Mouse (Mus musculus): ENCODE results near the gene Slc22a1. TPM values are rescaled to one million over a fixed set of nuclear protein-coding genes. Genes with fewer than 3 reads are reported as not detected.

Gene Slc22a1
- polyA plus RNA-seq, 1 experiment: not detected

- peaks cover 49% of the 10 kb centered on the region for H3K27me3 ChIP-seq (ENCODE audit: control insufficient read depth, insufficient read depth, insufficient read length)
- H3ac ChIP-seq (ENCODE audit: control insufficient read depth, insufficient read length, low read depth): no peak overlapping the region
- no peaks in the 10 kb centered on the region for H3K79me2 ChIP-seq (ENCODE audit: control insufficient read depth, insufficient read depth)
- H3K4me3 ChIP-seq (ENCODE audit: insufficient read depth, poor library complexity, severe bottlenecking): no peak overlapping the region
- peak; percentile 9 for TF ChIP-seq CTCF (IDR thresholded peaks at IDR 0.05; ENCODE audit: control insufficient read depth, insufficient read depth, insufficient read length)
- no peak for TF ChIP-seq MYOG (IDR thresholded peaks at IDR 0.05; ENCODE audit: control insufficient read depth, extremely low read depth, insufficient read length)
- H3K36me3 ChIP-seq (ENCODE audit: control insufficient read depth, insufficient read depth): no peaks in the 10 kb centered on the region
- H3K79me3 ChIP-seq (ENCODE audit: low read depth): no peaks in the 10 kb centered on the region
Observed at GRCm38 (mm10) chr17:12660572-12661260, 14.9 kb downstream of the Slc22a1 start.

DNA sequence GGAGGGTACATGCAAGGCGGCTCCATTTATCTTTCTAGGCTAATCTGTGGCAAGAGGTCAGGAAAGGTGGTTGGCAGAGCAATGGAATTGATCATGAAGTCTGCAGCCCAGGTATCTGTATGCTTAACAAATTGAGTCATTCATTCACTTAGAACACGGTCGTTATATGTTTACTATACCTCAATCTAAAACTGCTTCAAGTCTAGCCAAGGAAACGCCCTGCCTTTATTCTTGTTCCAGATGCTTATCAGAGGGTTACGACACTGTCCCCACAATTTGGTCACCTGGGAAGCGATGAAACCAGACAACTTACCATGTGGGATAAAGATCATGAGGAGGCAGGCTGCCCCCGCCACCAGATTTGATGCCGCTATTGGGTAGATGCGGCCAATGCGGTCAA, 16.4 kb downstream of the Slc22a1 start:
- H3K36me3 ChIP-seq (ENCODE audit: control insufficient read depth, insufficient read depth): no peaks in the 10 kb centered on the region
- no peak overlapping the region for H3K4me3 ChIP-seq (ENCODE audit: insufficient read depth, poor library complexity, severe bottlenecking)
- no peaks in the 10 kb centered on the region for H3K79me3 ChIP-seq (ENCODE audit: low read depth)
- peaks cover 58% of the 10 kb centered on the region for H3K27me3 ChIP-seq (ENCODE audit: control insufficient read depth, insufficient read depth, insufficient read length)
- no peaks in the 10 kb centered on the region for H3K79me2 ChIP-seq (ENCODE audit: control insufficient read depth, insufficient read depth)
- TF ChIP-seq MAX (IDR thresholded peaks at IDR 0.05): no peak
- TF ChIP-seq FOSL1 (IDR thresholded peaks at IDR 0.05; ENCODE audit: insufficient read depth, low read length, poor library complexity, severe bottlenecking): no peak
- TF ChIP-seq CTCF (IDR thresholded peaks at IDR 0.05; ENCODE audit: control insufficient read depth, insufficient read depth, insufficient read length): no peak
- no peak for TF ChIP-seq MYOD1 (IDR thresholded peaks at IDR 0.05; ENCODE audit: control insufficient read depth, insufficient read length, low read depth)
- TF ChIP-seq USF1 (IDR thresholded peaks at IDR 0.05; ENCODE audit: low read depth): no peak
- no peak for TF ChIP-seq MYOG (IDR thresholded peaks at IDR 0.05; ENCODE audit: control insufficient read depth, extremely low read depth, insufficient read length)
- TF ChIP-seq CEBPB (IDR thresholded peaks at IDR 0.05; ENCODE audit: low read depth): no peak
- no peak overlapping the region for H3ac ChIP-seq (ENCODE audit: control insufficient read depth, insufficient read length, low read depth)

GRCm38 (mm10) chr17:12658784-12659183, 16.8 kb downstream of the Slc22a1 start:
- Histone ChIP-seq H3K4me3 (ENCODE audit: insufficient read depth, poor library complexity, severe bottlenecking) (no peak overlapping the region), H3K79me2 (ENCODE audit: control insufficient read depth, insufficient read depth) (no peaks in the 10 kb centered on the region), H3ac (ENCODE audit: control insufficient read depth, insufficient read length, low read depth) (no peak overlapping the region), H3K27me3 (ENCODE audit: control insufficient read depth, insufficient read depth, insufficient read length) (peaks cover 54% of the 10 kb centered on the region), H3K79me3 (ENCODE audit: low read depth) (no peaks in the 10 kb centered on the region), H3K36me3 (ENCODE audit: control insufficient read depth, insufficient read depth) (no peaks in the 10 kb centered on the region)
- TF ChIP-seq CTCF (IDR thresholded peaks at IDR 0.05; ENCODE audit: control insufficient read depth, insufficient read depth, insufficient read length) (no peak), MYOD1 (IDR thresholded peaks at IDR 0.05; ENCODE audit: control insufficient read depth, insufficient read length, low read depth) (no peak), MAX (IDR thresholded peaks at IDR 0.05) (no peak), FOSL1 (IDR thresholded peaks at IDR 0.05; ENCODE audit: insufficient read depth, low read length, poor library complexity, severe bottlenecking) (no peak), USF1 (IDR thresholded peaks at IDR 0.05; ENCODE audit: low read depth) (no peak), MYOG (IDR thresholded peaks at IDR 0.05; ENCODE audit: control insufficient read depth, extremely low read depth, insufficient read length) (no peak), CEBPB (IDR thresholded peaks at IDR 0.05; ENCODE audit: low read depth) (no peak)

DNA sequence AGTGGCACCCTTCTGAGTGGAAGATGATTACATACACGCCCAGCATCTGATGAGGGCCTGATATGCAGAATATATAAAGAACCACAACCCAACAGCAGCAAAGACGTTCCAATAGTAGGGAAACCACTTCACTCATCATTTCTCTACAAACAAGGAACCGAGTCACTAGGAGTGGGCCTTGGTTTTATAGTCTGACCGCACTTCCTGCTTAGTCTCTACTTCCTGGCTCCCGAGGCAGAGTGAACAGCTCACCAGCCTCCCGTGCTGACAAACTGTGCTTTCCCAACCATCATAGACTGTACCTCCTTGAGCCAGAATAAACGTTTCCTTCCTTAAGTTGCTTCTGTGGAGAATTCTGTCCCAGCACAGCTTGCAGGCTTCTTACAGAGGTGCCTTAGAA, 19.8 kb downstream of the Slc22a1 start:
- Histone ChIP-seq H3K4me3 (ENCODE audit: insufficient read depth, poor library complexity, severe bottlenecking) (no peak overlapping the region), H3K27me3 (ENCODE audit: control insufficient read depth, insufficient read depth, insufficient read length) (peaks cover 46% of the 10 kb centered on the region), H3ac (ENCODE audit: control insufficient read depth, insufficient read length, low read depth) (no peak overlapping the region), H3K36me3 (ENCODE audit: control insufficient read depth, insufficient read depth) (no peaks in the 10 kb centered on the region), H3K79me3 (ENCODE audit: low read depth) (no peaks in the 10 kb centered on the region), H3K79me2 (ENCODE audit: control insufficient read depth, insufficient read depth) (no peaks in the 10 kb centered on the region)
- TF ChIP-seq CTCF (IDR thresholded peaks at IDR 0.05; ENCODE audit: control insufficient read depth, insufficient read depth, insufficient read length): no peak
- no peak for TF ChIP-seq MYOG (IDR thresholded peaks at IDR 0.05; ENCODE audit: control insufficient read depth, extremely low read depth, insufficient read length)
- TF ChIP-seq CEBPB (IDR thresholded peaks at IDR 0.05; ENCODE audit: low read depth): no peak
- no peak for TF ChIP-seq MYOD1 (IDR thresholded peaks at IDR 0.05; ENCODE audit: control insufficient read depth, insufficient read length, low read depth)
- TF ChIP-seq FOSL1 (IDR thresholded peaks at IDR 0.05; ENCODE audit: insufficient read depth, low read length, poor library complexity, severe bottlenecking): no peak

DNA sequence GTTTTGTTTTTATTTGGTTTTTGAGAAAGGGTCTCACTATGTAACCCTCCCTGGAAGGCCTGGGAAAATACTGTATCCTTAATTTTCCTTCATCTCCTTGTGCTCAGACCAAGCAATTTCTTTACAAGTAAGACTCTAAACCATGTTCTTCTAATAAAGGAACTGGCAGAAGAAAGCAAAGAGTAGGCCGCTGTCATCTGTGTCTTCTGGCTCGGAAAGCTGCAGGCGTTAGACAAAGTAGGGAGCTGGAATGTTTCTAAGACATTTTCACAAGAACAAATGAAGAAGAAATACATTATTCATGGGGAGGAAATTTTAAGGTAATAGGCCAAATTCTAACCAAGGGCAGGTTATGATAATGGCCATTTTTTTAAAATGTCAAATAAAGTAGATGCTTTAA, 21.6 kb downstream of the Slc22a1 start:
- no peak for TF ChIP-seq MAX (IDR thresholded peaks at IDR 0.05)
- no peak for TF ChIP-seq USF1 (IDR thresholded peaks at IDR 0.05; ENCODE audit: low read depth)
- TF ChIP-seq MYOD1 (IDR thresholded peaks at IDR 0.05; ENCODE audit: control insufficient read depth, insufficient read length, low read depth): no peak
- no peak for TF ChIP-seq CEBPB (IDR thresholded peaks at IDR 0.05; ENCODE audit: low read depth)
- TF ChIP-seq CTCF (IDR thresholded peaks at IDR 0.05; ENCODE audit: control insufficient read depth, insufficient read depth, insufficient read length): no peak
- TF ChIP-seq FOSL1 (IDR thresholded peaks at IDR 0.05; ENCODE audit: insufficient read depth, low read length, poor library complexity, severe bottlenecking): no peak
- TF ChIP-seq MYOG (IDR thresholded peaks at IDR 0.05; ENCODE audit: control insufficient read depth, extremely low read depth, insufficient read length): no peak
- Histone ChIP-seq H3K79me2 (ENCODE audit: control insufficient read depth, insufficient read depth) (no peaks in the 10 kb centered on the region), H3K27me3 (ENCODE audit: control insufficient read depth, insufficient read depth, insufficient read length) (peaks cover 46% of the 10 kb centered on the region), H3K36me3 (ENCODE audit: control insufficient read depth, insufficient read depth) (no peaks in the 10 kb centered on the region), H3ac (ENCODE audit: control insufficient read depth, insufficient read length, low read depth) (no peak overlapping the region), H3K4me3 (ENCODE audit: insufficient read depth, poor library complexity, severe bottlenecking) (no peak overlapping the region), H3K79me3 (ENCODE audit: low read depth) (no peaks in the 10 kb centered on the region)

GRCm38 (mm10) chr17:12652604-12653003, 23.0 kb downstream of the Slc22a1 start:
- TF ChIP-seq USF1 (IDR thresholded peaks at IDR 0.05; ENCODE audit: low read depth) (no peak), CTCF (IDR thresholded peaks at IDR 0.05; ENCODE audit: control insufficient read depth, insufficient read depth, insufficient read length) (no peak), MYOG (IDR thresholded peaks at IDR 0.05; ENCODE audit: control insufficient read depth, extremely low read depth, insufficient read length) (no peak), MAX (IDR thresholded peaks at IDR 0.05) (no peak), FOSL1 (IDR thresholded peaks at IDR 0.05; ENCODE audit: insufficient read depth, low read length, poor library complexity, severe bottlenecking) (no peak), MYOD1 (IDR thresholded peaks at IDR 0.05; ENCODE audit: control insufficient read depth, insufficient read length, low read depth) (no peak), CEBPB (IDR thresholded peaks at IDR 0.05; ENCODE audit: low read depth) (no peak)
- peaks cover 47% of the 10 kb centered on the region for H3K27me3 ChIP-seq (ENCODE audit: control insufficient read depth, insufficient read depth, insufficient read length)
- H3K36me3 ChIP-seq (ENCODE audit: control insufficient read depth, insufficient read depth): no peaks in the 10 kb centered on the region
- no peak overlapping the region for H3K4me3 ChIP-seq (ENCODE audit: insufficient read depth, poor library complexity, severe bottlenecking)
- no peaks in the 10 kb centered on the region for H3K79me2 ChIP-seq (ENCODE audit: control insufficient read depth, insufficient read depth)
- H3K79me3 ChIP-seq (ENCODE audit: low read depth): no peaks in the 10 kb centered on the region
- H3ac ChIP-seq (ENCODE audit: control insufficient read depth, insufficient read length, low read depth): no peak overlapping the region

Measured in C2C12 (cell line).